Mouse (Mus musculus) liver, postnatal 0 days (tissue): ENCODE measurements at regions not wholly inside any gene's neighbourhood (a gene's known extent, or its start where the extent isn't known, plus 50 kb on each side); places are given as distances from the start of the nearest gene placed in this dataset.

Experiments used
- ATAC-seq: fragments of 200-750 bp; cut with Nextera tagmentation; 2 replicates; pipeline ENCODE4 v1.8.0; 2017; ENCODE audit warnings: mild to moderate bottlenecking, moderate library complexity
- DNase-seq: peaks from one replicate; pipeline ENCODE4 v3.0.0-alpha.2; 2016
- H3K27ac ChIP-seq: fragments of 300-500 bp; sonication (generic); 2 replicates; pipeline ENCODE4 v1.5.1; 2014; ENCODE audit warnings: antibody characterized with exemption, moderate library complexity, mild to moderate bottlenecking, low read depth
- H3K27me3 ChIP-seq: fragments of 300-500 bp; sonication (generic); 2 replicates; pipeline ENCODE4 v1.6.1; 2014; ENCODE audit warnings: low read length, control low read depth, mixed read lengths; ENCODE audit not compliant: insufficient read depth
- H3K36me3 ChIP-seq: fragments of 300-500 bp; sonication (generic); replicated peaks from 2 replicates; pipeline ENCODE4 v1.6.1; 2014; ENCODE audit warnings: mild to moderate bottlenecking, control low read depth, low read length, moderate library complexity, mixed read lengths; ENCODE audit not compliant: insufficient read depth
- H3K4me1 ChIP-seq: fragments of 300-500 bp; sonication (generic); 2 replicates; pipeline ENCODE4 v1.6.1; 2014; ENCODE audit warnings: antibody characterized with exemption, mild to moderate bottlenecking, control low read depth; ENCODE audit not compliant: insufficient read depth
- H3K4me2 ChIP-seq: fragments of 300-500 bp; sonication (generic); 2 replicates; pipeline ENCODE4 v1.6.1; 2014; ENCODE audit warnings: low read depth, mild to moderate bottlenecking, low read length, moderate library complexity, mixed read lengths
- H3K4me3 ChIP-seq: fragments of 300-500 bp; sonication (generic); 2 replicates; pipeline ENCODE4 v1.5.1; 2014; ENCODE audit warnings: low read depth, low read length
- H3K9ac ChIP-seq: fragments of 300-500 bp; sonication (generic); replicated peaks from 2 replicates; pipeline ENCODE4 v1.6.1; 2014; ENCODE audit warnings: mild to moderate bottlenecking, moderate library complexity
- H3K9me3 ChIP-seq: fragments of 300-500 bp; sonication (generic); 2 replicates; pipeline ENCODE4 v1.6.1; 2016; ENCODE audit warnings: mild to moderate bottlenecking, control low read depth, low read length, mixed read lengths
- CTCF ChIP-seq: sonication (generic); IDR thresholded peaks from 2 replicates; pipeline ENCODE4 v1.5.1; 2016; ENCODE audit warnings: antibody characterized with exemption, low read depth
- EP300 ChIP-seq: IDR thresholded peaks from 2 replicates; pipeline ENCODE4 v1.6.1; 2016; ENCODE audit warnings: antibody characterized with exemption, low read depth, mild to moderate bottlenecking
- WGBS: fragments of 180-500 bp; shearing (Covaris S2); extraction: QIAGEN DNeasy Blood & Tissue Kit; methylation state at CpG from one replicate; pipeline ENCODE4 v1.1.7; 2014; ENCODE audit not compliant: insufficient replicate concordance; 5-methylcytosine and 5-hydroxymethylcytosine counted together

DNA sequence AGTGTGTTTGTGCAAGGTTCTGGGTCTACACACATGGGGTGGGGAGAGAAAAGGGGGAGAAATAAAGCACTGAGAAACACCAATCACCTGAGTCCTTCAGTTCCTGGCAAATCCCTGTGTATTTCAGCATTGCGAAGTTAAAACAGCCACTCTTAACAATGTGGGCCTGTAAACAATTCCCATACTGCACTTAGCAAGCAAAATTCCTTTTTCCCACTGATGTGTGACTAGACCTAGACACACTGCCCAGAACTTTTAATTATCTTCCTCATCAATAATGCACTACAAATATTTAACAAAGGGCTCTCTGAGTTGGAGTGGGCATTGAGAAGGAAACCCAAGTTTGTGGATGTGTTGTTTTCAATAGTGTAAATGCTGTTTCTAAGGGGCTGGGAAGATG, 166.7 kb downstream of the Adamts15 start:
- no peaks in the 10 kb centered on the region for H3K36me3 ChIP-seq
- no peak for DNase-seq
- no peaks in the 10 kb centered on the region for H3K9me3 ChIP-seq
- 71% methylated on average over 1 of the region's 1 CpGs for WGBS
- H3K27ac ChIP-seq = no peak overlapping the region
- TF ChIP-seq EP300 (no peak), CTCF (no peak)
- no peaks in the 10 kb centered on the region for H3K27me3 ChIP-seq
- ATAC-seq = no peak
- H3K4me1 ChIP-seq = no peaks in the 10 kb centered on the region
- no peak overlapping the region for H3K9ac ChIP-seq
- no peak overlapping the region for H3K4me2 ChIP-seq
- H3K4me3 ChIP-seq = no peak overlapping the region

DNA sequence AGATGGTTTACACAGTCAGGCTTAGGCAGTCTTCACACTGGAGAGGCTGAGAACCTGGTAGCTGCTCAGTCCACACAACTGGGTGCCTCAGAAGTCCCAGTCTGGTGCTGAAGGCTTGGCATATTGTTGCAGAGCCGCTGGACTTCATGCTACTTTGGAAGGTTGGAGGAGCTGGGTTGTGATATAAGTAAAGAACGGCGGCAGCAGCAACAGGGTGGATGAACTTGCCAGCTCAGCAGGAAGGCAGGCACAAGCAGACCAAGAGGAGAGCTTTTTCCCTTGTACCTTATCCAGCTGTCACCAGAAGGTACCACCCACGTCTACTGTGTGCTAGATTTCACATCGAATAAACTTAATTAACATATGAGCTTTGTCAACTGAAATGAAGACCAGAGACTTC, 167.4 kb downstream of the Adamts15 start:
- WGBS = 81% methylated on average over 5 of the region's 5 CpGs
- Histone ChIP-seq H3K9me3 (no peaks in the 10 kb centered on the region), H3K4me3 (no peak overlapping the region), H3K4me2 (no peak overlapping the region), H3K27ac (no peak overlapping the region), H3K9ac (no peak overlapping the region), H3K4me1 (no peaks in the 10 kb centered on the region), H3K27me3 (no peaks in the 10 kb centered on the region), H3K36me3 (no peaks in the 10 kb centered on the region)
- DNase-seq (no peak), ATAC-seq (no peak)
- no peak for TF ChIP-seq CTCF
- no peak for TF ChIP-seq EP300

DNA sequence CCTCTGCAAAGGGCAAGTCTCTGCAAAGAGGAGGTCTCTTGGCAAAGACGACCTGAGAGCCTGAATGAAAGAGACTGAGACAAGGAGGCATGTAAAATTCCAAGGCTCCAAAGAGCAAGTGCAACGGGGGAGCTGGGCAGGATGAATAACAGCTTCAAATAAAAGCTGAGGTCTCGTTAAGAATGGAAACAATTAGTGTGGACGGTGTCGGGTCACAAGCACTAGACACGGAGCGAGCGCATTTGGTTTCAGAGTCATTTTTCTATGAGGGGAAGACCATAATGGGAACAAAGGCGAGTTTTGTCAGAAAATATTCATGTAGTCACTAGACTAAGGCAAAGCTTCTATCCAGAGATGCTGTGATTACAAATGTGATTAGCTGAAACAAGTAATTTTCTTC, 178.8 kb downstream of the Adamts15 start:
- Histone ChIP-seq H3K9me3 (no peaks in the 10 kb centered on the region), H3K4me3 (no peak overlapping the region), H3K27ac (no peak overlapping the region), H3K4me1 (no peaks in the 10 kb centered on the region), H3K4me2 (no peak overlapping the region), H3K9ac (no peak overlapping the region), H3K36me3 (no peaks in the 10 kb centered on the region), H3K27me3 (no peaks in the 10 kb centered on the region)
- WGBS = 73% methylated on average over 9 of the region's 9 CpGs
- ATAC-seq (no peak), DNase-seq (no peak)
- TF ChIP-seq EP300 = no peak
- TF ChIP-seq CTCF = no peak

DNA sequence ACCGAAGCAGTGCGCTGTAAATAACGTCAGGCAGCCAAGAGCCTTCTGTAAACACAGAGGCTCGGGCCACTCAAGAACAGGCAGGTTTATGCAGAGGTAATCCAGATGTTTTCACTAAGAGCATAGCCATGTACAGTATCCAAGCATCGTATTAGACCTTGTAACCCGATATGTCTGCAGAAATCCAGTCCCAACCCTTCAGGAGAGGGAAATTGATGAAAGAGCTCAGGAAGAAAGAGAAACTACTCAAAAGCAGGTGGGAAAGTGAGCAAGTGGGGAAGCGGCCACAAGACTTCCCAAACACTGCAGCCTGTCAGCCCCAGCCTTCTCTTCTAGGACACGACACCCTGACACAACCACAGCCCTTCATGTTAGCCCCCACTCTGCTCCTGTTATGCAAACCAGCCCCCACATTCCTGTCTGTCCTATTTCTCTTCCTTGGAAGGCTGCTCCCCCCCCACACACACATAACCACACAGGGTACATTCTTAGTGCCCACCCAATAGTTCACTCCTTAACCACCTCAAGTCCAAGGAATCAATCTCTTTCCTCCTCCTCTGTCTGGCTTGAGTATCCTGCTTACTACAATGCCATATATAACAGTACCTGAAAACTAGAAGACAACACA, 179.7 kb downstream of the Adamts15 start:
- DNase-seq = no peak
- no peak overlapping the region for H3K4me2 ChIP-seq
- H3K9ac ChIP-seq = no peak overlapping the region
- H3K9me3 ChIP-seq = no peaks in the 10 kb centered on the region
- H3K4me3 ChIP-seq = no peak overlapping the region
- no peak for TF ChIP-seq EP300
- no peak for TF ChIP-seq CTCF
- no peaks in the 10 kb centered on the region for H3K27me3 ChIP-seq
- no peak overlapping the region for H3K27ac ChIP-seq
- no peaks in the 10 kb centered on the region for H3K4me1 ChIP-seq
- no peak for ATAC-seq
- 69% methylated on average over 8 of the region's 8 CpGs for WGBS
- no peaks in the 10 kb centered on the region for H3K36me3 ChIP-seq

DNA sequence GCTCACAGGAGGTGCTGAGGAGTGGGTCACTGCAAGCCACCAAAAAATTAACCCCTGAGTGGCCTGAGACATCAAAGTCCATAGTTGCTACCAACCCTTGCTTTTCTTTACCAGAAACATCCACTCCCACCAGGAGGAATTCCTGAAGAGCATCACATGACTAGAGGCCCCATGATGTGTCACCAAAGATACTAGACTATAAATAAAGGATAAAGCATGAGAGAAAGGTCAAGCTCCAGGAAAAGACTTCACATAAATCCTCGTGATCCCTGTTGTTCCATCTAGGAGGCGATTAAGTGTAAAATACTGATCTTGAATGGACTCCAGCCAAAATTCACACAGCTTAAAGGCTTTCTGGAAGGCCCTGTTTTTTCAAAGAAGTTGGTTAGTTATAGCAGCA, 190.6 kb downstream of the Adamts15 start:
- Histone ChIP-seq H3K27ac (no peak overlapping the region), H3K9ac (no peak overlapping the region), H3K4me1 (no peaks in the 10 kb centered on the region), H3K4me3 (no peak overlapping the region), H3K27me3 (no peaks in the 10 kb centered on the region), H3K4me2 (no peak overlapping the region), H3K36me3 (no peaks in the 10 kb centered on the region), H3K9me3 (no peaks in the 10 kb centered on the region)
- WGBS = 74% methylated on average over 2 of the region's 2 CpGs
- no peak for ATAC-seq
- TF ChIP-seq CTCF = no peak
- no peak for TF ChIP-seq EP300
- no peak for DNase-seq

DNA sequence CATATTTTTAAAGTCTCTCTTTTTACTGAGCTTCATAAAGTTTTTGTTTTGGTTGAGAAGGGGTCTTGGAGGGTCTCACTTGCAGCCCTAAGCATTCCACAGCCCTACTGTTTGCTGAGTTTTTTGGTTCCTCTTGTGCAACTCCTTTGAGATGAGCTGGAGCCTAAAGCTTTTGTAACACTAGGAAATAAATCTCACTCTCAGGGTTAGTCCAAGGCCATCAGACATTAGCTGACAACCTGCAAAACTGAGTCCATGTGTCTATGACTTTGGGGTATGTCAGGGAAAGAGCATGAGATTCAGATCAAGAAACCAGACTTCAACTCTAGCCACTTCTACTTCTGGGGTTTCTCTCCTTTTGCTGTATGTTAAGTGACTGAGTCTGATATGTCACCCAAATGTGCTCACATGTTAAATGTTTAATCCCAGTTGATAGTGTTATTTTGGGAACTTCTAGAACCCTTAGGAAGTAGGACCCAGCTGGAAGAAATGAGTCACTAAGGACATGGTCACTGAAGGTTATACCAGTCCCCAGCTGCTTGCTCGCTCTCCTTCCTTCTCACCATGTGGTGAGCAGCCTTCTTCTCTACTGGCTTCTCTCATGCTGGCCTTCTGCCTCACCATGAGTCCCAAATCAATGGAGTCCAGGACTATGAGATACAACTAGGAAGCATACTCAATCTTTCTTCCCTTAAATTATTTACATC, 198.7 kb downstream of the Adamts15 start:
- H3K36me3 ChIP-seq = no peaks in the 10 kb centered on the region
- no peaks in the 10 kb centered on the region for H3K4me1 ChIP-seq
- H3K9me3 ChIP-seq = no peaks in the 10 kb centered on the region
- no peak overlapping the region for H3K4me2 ChIP-seq
- no peak for DNase-seq
- no peak for ATAC-seq
- no peak overlapping the region for H3K9ac ChIP-seq
- TF ChIP-seq EP300 (no peak), CTCF (no peak)
- H3K4me3 ChIP-seq = no peak overlapping the region
- no peaks in the 10 kb centered on the region for H3K27me3 ChIP-seq
- 68% methylated on average over 1 of the region's 1 CpGs for WGBS
- H3K27ac ChIP-seq = no peak overlapping the region
